Mouse (Mus musculus) MEL (cell line): ENCODE results near the gene Commd7. TPM values are rescaled to one million over a fixed set of nuclear protein-coding genes. Genes with fewer than 3 reads are reported as not detected.

Source experiments
- DNase-seq: peaks from one replicate; pipeline ENCODE4 v3.0.0; 2011; ENCODE audit warnings: low read depth, low spot score
- H3K27ac ChIP-seq: 2 replicates; pipeline ENCODE4 v1.5.1; 2012; ENCODE audit warnings: low read depth, mild to moderate bottlenecking, control low read depth, low read length, moderate library complexity; ENCODE audit not compliant: control insufficient read depth
- H3K27me3 ChIP-seq, 2 experiments: fragments of 150-350 bp in 1 of 2; sonication (generic) in 1 of 2; 2 replicates each; pipeline ENCODE4 v1.6.1; 2012; ENCODE audit warnings: low read length in 2 of 2, mild to moderate bottlenecking in 2 of 2, improper control_type of control experiment in 1 of 2, moderate library complexity in 1 of 2; ENCODE audit not compliant: insufficient read depth in 2 of 2, control insufficient read depth in 1 of 2
- H3K36me3 ChIP-seq, 2 experiments: 2 replicates each; pipeline ENCODE4 v1.6.1; 2012 to 2014; ENCODE audit warnings: low read length in 2 of 2, improper control_type of control experiment in 1 of 2, inconsistent platforms in 1 of 2, mild to moderate bottlenecking in 1 of 2; ENCODE audit not compliant: insufficient read depth in 2 of 2, control insufficient read depth in 1 of 2
- H3K4me1 ChIP-seq, 2 experiments: fragments of 150-350 bp in 1 of 2; sonication (generic) in 1 of 2; 2 replicates each; pipeline ENCODE4 v1.6.1; 2012; ENCODE audit warnings: low read length in 2 of 2, improper control_type of control experiment in 1 of 2, mild to moderate bottlenecking in 1 of 2; ENCODE audit not compliant: insufficient read depth in 2 of 2, control insufficient read depth in 1 of 2
- H3K4me3 ChIP-seq, 2 experiments: fragments of 150-350 bp in 1 of 2; sonication (generic) in 1 of 2; 2 replicates each; pipeline ENCODE4 v1.5.1; 2012; ENCODE audit warnings: low read depth in 2 of 2, low read length in 2 of 2, mild to moderate bottlenecking in 2 of 2, moderate library complexity in 2 of 2, control low read depth in 1 of 2, improper control_type of control experiment in 1 of 2; ENCODE audit not compliant: control insufficient read depth in 1 of 2, insufficient read depth in 1 of 2
- H3K79me2 ChIP-seq: 2 replicates; pipeline ENCODE4 v1.6.1; 2012; ENCODE audit warnings: mild to moderate bottlenecking, low read length, moderate library complexity; ENCODE audit not compliant: control insufficient read depth, poor library complexity, insufficient read depth
- H3K9ac ChIP-seq: 2 replicates; pipeline ENCODE4 v1.6.1; 2012; ENCODE audit warnings: low read depth, mild to moderate bottlenecking, control low read depth, low read length, moderate library complexity; ENCODE audit not compliant: control insufficient read depth, poor library complexity, severe bottlenecking
- H3K9me3 ChIP-seq: fragments of 150-350 bp; sonication (generic); replicated peaks from 2 replicates; pipeline ENCODE4 v1.6.1; 2012; ENCODE audit warnings: mild to moderate bottlenecking, low read length, improper control_type of control experiment, moderate library complexity; ENCODE audit not compliant: insufficient read depth
- BHLHE40 ChIP-seq: IDR thresholded peaks from 2 replicates; pipeline ENCODE4 v1.6.1; 2012; ENCODE audit warnings: low read depth, mild to moderate bottlenecking, inconsistent platforms, low read length, improper control_type of control experiment, borderline replicate concordance
- CHD1 ChIP-seq: IDR thresholded peaks from 2 replicates; pipeline ENCODE4 v1.6.1; 2012; ENCODE audit warnings: low read depth, mild to moderate bottlenecking, inconsistent platforms, low read length, improper control_type of control experiment
- CHD2 ChIP-seq: IDR thresholded peaks from 2 replicates; pipeline ENCODE4 v1.6.1; 2011; ENCODE audit warnings: low read length, improper control_type of control experiment
- ELF1 ChIP-seq: IDR thresholded peaks from 2 replicates; pipeline ENCODE4 v1.6.1; 2014; ENCODE audit warnings: low read depth, mild to moderate bottlenecking, inconsistent platforms, low read length, improper control_type of control experiment, moderate library complexity
- ETS1 ChIP-seq: IDR thresholded peaks from 2 replicates; pipeline ENCODE4 v1.6.1; 2012; ENCODE audit warnings: low read depth, mild to moderate bottlenecking, inconsistent platforms, low read length, improper control_type of control experiment, moderate library complexity
- GATA1 ChIP-seq: IDR thresholded peaks from 2 replicates; pipeline ENCODE4 v1.6.1; 2011; ENCODE audit warnings: low read depth, low read length, improper control_type of control experiment
- HCFC1 ChIP-seq: IDR thresholded peaks from 2 replicates; pipeline ENCODE4 v1.6.1; 2012; ENCODE audit warnings: low read depth, mild to moderate bottlenecking, inconsistent platforms, low read length, improper control_type of control experiment, moderate library complexity
- KAT2A ChIP-seq: conservative IDR thresholded peaks from 2 replicates; pipeline ENCODE4 v1.6.1; 2012; ENCODE audit warnings: low read depth, low read length, improper control_type of control experiment, inconsistent platforms
- MAFK ChIP-seq: IDR thresholded peaks from 2 replicates; pipeline ENCODE4 v1.6.1; 2011; ENCODE audit warnings: low read depth, mild to moderate bottlenecking, low read length, improper control_type of control experiment, borderline replicate concordance
- MYB ChIP-seq: IDR thresholded peaks from 2 replicates; pipeline ENCODE4 v1.6.1; 2011; ENCODE audit warnings: mild to moderate bottlenecking, low read depth, low read length, improper control_type of control experiment
- NELFE ChIP-seq: IDR thresholded peaks from 2 replicates; pipeline ENCODE4 v1.6.1; 2011; ENCODE audit warnings: low read depth, low read length, improper control_type of control experiment
- POLR2A ChIP-seq, 2 experiments: IDR thresholded peaks; 2 replicates each; pipeline ENCODE4 v1.6.1; 2011 to 2012; ENCODE audit warnings: low read length in 2 of 2, mild to moderate bottlenecking in 2 of 2, control low read depth in 1 of 2, improper control_type of control experiment in 1 of 2, low read depth in 1 of 2, moderate library complexity in 1 of 2; ENCODE audit not compliant: control insufficient read depth in 1 of 2, insufficient read depth in 1 of 2, poor library complexity in 1 of 2
- POLR2AphosphoS2 ChIP-seq: IDR thresholded peaks from 2 replicates; pipeline ENCODE4 v1.6.1; 2011; ENCODE audit warnings: low read length, improper control_type of control experiment
- POLR2AphosphoS5 ChIP-seq: IDR thresholded peaks from 2 replicates; pipeline ENCODE4 v1.6.1; 2012; ENCODE audit warnings: low read depth, borderline replicate concordance, mild to moderate bottlenecking, inconsistent platforms, low read length, moderate library complexity, mixed read lengths
- SIN3A ChIP-seq: IDR thresholded peaks from 2 replicates; pipeline ENCODE4 v1.6.1; 2012; ENCODE audit warnings: low read length, improper control_type of control experiment, inconsistent platforms
- SMC3 ChIP-seq: IDR thresholded peaks from 2 replicates; pipeline ENCODE4 v1.6.1; 2011; ENCODE audit warnings: low read depth, low read length, improper control_type of control experiment
- TAL1 ChIP-seq: IDR thresholded peaks from 2 replicates; pipeline ENCODE4 v1.6.1; 2012; ENCODE audit warnings: mild to moderate bottlenecking, inconsistent platforms, low read length, moderate library complexity, mixed read lengths
- TBP ChIP-seq: IDR thresholded peaks from 2 replicates; pipeline ENCODE4 v1.8.0; 2011; ENCODE audit warnings: low read depth, low read length, improper control_type of control experiment
- TCF12 ChIP-seq: IDR thresholded peaks from 2 replicates; pipeline ENCODE4 v1.6.1; 2014; ENCODE audit warnings: low read depth, mild to moderate bottlenecking, inconsistent platforms, low read length, improper control_type of control experiment, moderate library complexity
- USF1 ChIP-seq: IDR thresholded peaks from 2 replicates; pipeline ENCODE4 v1.6.1; 2014; ENCODE audit warnings: low read depth, mild to moderate bottlenecking, inconsistent platforms, low read length, improper control_type of control experiment, moderate library complexity
- ZKSCAN1 ChIP-seq: IDR thresholded peaks from 2 replicates; pipeline ENCODE4 v1.6.1; 2012; ENCODE audit warnings: low read depth, mild to moderate bottlenecking, inconsistent platforms, low read length, improper control_type of control experiment, moderate library complexity
- ZNF384 ChIP-seq: IDR thresholded peaks from 2 replicates; pipeline ENCODE4 v1.6.1; 2012; ENCODE audit warnings: low read depth, mild to moderate bottlenecking, inconsistent platforms, low read length, improper control_type of control experiment
- polyA plus RNA-seq, 2 experiments: library from polyadenylated mRNA; stranded (reverse) in 1 of 2; unstranded in 1 of 2; fragments of >175 nt in 1 of 2; fragments of >200 nt in 1 of 2; gene quantifications; 2 replicates each; pipeline versions ENCODE4 v1.2.1 to v1.2.4; 2012; ENCODE audit warnings: low replicate concordance in 2 of 2, low read depth in 1 of 2; ENCODE audit not compliant: insufficient read length in 2 of 2, insufficient read depth in 1 of 2, missing spikeins in 1 of 2
- total RNA-seq: library from RNA; depleted of rRNA; stranded (reverse); fragments of 300-350 nt; gene quantifications from 2 replicates; pipeline ENCODE4 v1.2.3, GENCODE M21; 2012

Commd7 gene
- total and polyA plus RNA-seq, 3 experiments = 25.5 to 36.1 TPM; not detected in 1

GRCm38 (mm10) chr2:153648773-153649297, 16.3 kb upstream of the Commd7 start:
- DNase-seq = peak; percentile 39
- H3K4me1 ChIP-seq = peaks cover 0 to 6% of the 10 kb centered on the region in 2 experiments; a peak in 2 of 4 replicates
- TF ChIP-seq MYB (no peak), GATA1 (no peak), CHD2 (no peak), MAFK (no peak), POLR2AphosphoS2 (no peak), NELFE (no peak), POLR2AphosphoS5 (no peak), TBP (no peak), KAT2A (no peak), SMC3 (no peak)
- no peaks in the 10 kb centered on the region for H3K9me3 ChIP-seq
- H3K79me2 ChIP-seq = no peaks in the 10 kb centered on the region; the same call in 1 of the 2 replicates
- no peaks in the 10 kb centered on the region for H3K36me3 ChIP-seq
- no peak overlapping the region for H3K27ac ChIP-seq
- H3K4me3 ChIP-seq = peak overlapping the region; percentile 44 to 95; a peak in 2 of 4 replicates
- peaks cover 1 to 8% of the 10 kb centered on the region in 2 experiments; a peak in 2 of 4 replicates for H3K27me3 ChIP-seq
- H3K9ac ChIP-seq = peak overlapping the region; percentile 56

DNA sequence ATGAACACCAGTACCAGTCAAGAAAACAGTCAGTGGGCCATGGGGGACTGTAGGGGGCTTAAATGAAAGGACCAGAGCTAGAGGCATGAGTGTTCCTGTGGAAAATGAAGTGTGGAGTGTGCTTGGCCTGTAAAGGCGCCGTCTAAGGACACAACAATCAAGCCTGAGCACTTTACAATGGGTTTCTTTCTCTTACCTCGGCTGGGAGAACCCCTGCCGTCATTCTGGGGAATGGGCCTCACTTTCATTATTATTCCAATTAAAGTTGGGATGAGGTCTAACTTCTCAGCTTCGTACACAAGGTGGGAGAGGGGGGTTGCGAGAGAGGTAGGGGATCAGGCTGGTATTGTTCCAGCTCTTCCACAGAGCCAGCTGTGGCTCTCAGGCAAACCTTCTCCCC, 10.4 kb upstream of the Commd7 start:
- no peak overlapping the region for H3K4me3 ChIP-seq
- no peaks in the 10 kb centered on the region for H3K4me1 ChIP-seq
- peaks cover 5 to 25% of the 10 kb centered on the region in 2 experiments for H3K27me3 ChIP-seq
- no peak overlapping the region for H3K27ac ChIP-seq
- DNase-seq = no peak
- no peaks in the 10 kb centered on the region for H3K9me3 ChIP-seq
- H3K79me2 ChIP-seq = no peaks in the 10 kb centered on the region; the same call in 1 of the 2 replicates
- H3K36me3 ChIP-seq = no peaks in the 10 kb centered on the region
- no peak overlapping the region for H3K9ac ChIP-seq
- TF ChIP-seq POLR2AphosphoS2 = no peak
- TF ChIP-seq ELF1 = no peak
- TF ChIP-seq POLR2AphosphoS5 = no peak
- no peak for TF ChIP-seq TCF12
- no peak for TF ChIP-seq GATA1
- no peak for TF ChIP-seq TAL1
- no peak for TF ChIP-seq KAT2A
- TF ChIP-seq ETS1 = no peak
- no peak for TF ChIP-seq CHD1
- no peak for TF ChIP-seq HCFC1
- TF ChIP-seq MYB = no peak
- TF ChIP-seq BHLHE40 = no peak
- no peak for TF ChIP-seq ZKSCAN1
- TF ChIP-seq USF1 = no peak
- no peak for TF ChIP-seq MAFK
- no peak for TF ChIP-seq NELFE
- TF ChIP-seq SIN3A = no peak
- TF ChIP-seq ZNF384 = no peak
- TF ChIP-seq POLR2A (IDR thresholded peaks at IDR 0.05; ENCODE audit: control insufficient read depth in 1 of 2, insufficient read depth in 1 of 2, low read depth in 1 of 2, low read length in 2 of 2, poor library complexity in 1 of 2) = no peak
- no peak for TF ChIP-seq CHD2
